ENCODE assay signal across 19 mouse cellular contexts in the genomic region with DNA sequence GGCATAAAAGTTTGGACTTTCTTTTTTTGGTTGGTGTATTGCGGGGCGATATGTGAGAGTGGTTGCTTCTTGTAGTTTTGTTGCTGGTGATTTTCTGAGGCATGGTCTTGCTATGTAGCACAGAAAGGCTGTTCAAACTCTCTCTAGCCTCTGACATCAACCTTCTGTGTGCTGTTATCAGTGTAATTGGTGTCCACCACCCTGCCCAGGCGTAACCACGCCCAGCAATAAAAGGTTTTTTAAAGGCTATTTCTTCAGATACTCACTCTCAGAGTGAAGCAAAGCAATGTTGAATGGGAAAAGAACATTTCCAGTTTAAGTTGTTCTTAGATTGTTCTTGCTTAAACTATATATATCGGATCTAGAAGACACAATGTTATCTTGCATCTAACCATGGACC.
"Had no signal": no experiment of that assay in that cellular context is flagged by ENCODE, and none has a peak within 500 bp of the region (broad histone marks: within the 10 kb centered on the region; RNA-seq: fewer than 3 reads in every experiment).

No protein-coding gene starts in this region.

- H3K36me3 ChIP-seq: liver, embryonic 15.5 days; midbrain, embryonic 10.5 days; midbrain, embryonic 12.5 days; neural tube, embryonic 13.5 days; neural tube, embryonic 15.5 days; stomach, embryonic 15.5 days had no signal

- H3K4me2 ChIP-seq: liver, embryonic 15.5 days; lung, embryonic 14.5 days; midbrain, embryonic 12.5 days; neural tube, embryonic 13.5 days; neural tube, embryonic 15.5 days; stomach, embryonic 15.5 days had no signal

- ATAC-seq: midbrain, embryonic 16.5 days had no signal

- H3K27me3 ChIP-seq: liver, embryonic 15.5 days; megakaryocyte, embryonic 14.5 days; midbrain, embryonic 12.5 days; neural tube, embryonic 13.5 days; neural tube, embryonic 15.5 days; stomach, embryonic 15.5 days had no signal

- DNase-seq: lung, adult 18-20 months; lung, embryonic 14.5 days; lung, postnatal 10 days; lung, postnatal 4 days; midbrain, embryonic 14.5 days; right cerebral cortex, postnatal 14 days; thymus, adult 2 months; thymus, postnatal 25 days; thymus, postnatal 4 days had no signal

- H3K9ac ChIP-seq: liver, embryonic 15.5 days; lung, embryonic 14.5 days; midbrain, embryonic 12.5 days; neural tube, embryonic 13.5 days; neural tube, embryonic 15.5 days; stomach, embryonic 15.5 days had no signal

- H3K9me3 ChIP-seq: liver, embryonic 15.5 days; megakaryocyte, embryonic 14.5 days; midbrain, embryonic 10.5 days; midbrain, embryonic 12.5 days; neural tube, embryonic 13.5 days; neural tube, embryonic 15.5 days; stomach, embryonic 15.5 days had no signal

- H3K4me1 ChIP-seq: midbrain, embryonic 10.5 days; midbrain, embryonic 12.5 days; neural tube, embryonic 13.5 days; neural tube, embryonic 15.5 days; stomach, embryonic 15.5 days had no signal

- H3K27ac ChIP-seq: liver, embryonic 15.5 days; midbrain, embryonic 10.5 days; midbrain, embryonic 12.5 days; neural tube, embryonic 13.5 days; neural tube, embryonic 15.5 days; stomach, embryonic 15.5 days; stomach, postnatal 0 days had no signal

- H3K4me3 ChIP-seq: liver, embryonic 15.5 days; midbrain, embryonic 10.5 days; midbrain, embryonic 12.5 days; myocyte; neural tube, embryonic 13.5 days; neural tube, embryonic 15.5 days; stomach, embryonic 15.5 days had no signal
